Mouse (Mus musculus): ENCODE results near the gene Tmem102. TPM values are rescaled to one million over a fixed set of nuclear protein-coding genes. Genes with fewer than 3 reads are reported as not detected.

The Tmem102 gene
- polyA plus RNA-seq, 1 experiment from 2014 or later: 2.4 TPM

DNA sequence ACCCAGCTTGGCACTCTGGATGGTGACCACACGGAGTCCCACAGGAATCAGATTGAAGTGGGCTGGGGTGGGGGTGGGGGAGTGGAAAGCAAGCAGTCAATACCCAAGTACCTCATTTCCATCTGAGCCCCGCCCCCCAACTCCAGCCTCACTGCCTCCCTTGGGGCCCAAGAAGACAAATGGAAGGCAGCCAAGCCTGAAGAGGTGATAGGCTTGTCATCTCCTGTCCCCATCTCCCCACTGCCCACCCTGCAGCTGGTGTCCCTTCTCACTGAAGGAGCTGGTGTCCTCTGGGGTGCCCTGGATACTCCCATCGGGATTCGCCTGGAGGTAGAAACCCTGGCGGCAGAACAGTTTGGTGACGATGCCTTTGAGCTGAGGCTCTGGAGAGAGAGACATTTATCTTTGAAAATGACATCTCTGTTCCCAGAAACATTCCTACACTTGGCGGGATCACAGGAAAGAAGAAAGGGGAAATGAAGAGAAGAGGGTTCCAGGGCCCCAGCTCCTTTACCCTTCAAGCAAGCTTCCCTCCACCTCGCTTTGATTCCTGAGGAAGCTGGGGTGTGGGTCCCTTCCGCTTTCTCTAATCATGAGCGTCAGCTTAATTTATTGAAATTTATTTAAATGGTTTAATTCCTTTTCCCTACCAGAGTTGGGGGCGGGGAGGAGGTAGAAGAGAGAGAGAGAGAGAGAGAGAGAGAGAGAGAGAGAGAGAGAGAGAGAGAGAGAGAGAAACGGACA, 5.9 kb downstream of the Tmem102 start:
- H3K27ac ChIP-seq: peak overlapping the region; percentile 93
- peak overlapping the region; percentile 73; the same call in 1 of the 2 replicates for H3K9ac ChIP-seq
- no peak for ATAC-seq (ENCODE audit: low FRiP score)
- peak overlapping the region; percentile 90 for H3K4me2 ChIP-seq (replicated peaks)
- WGBS: 16% methylated on average over 12 of the region's 12 CpGs
- no peaks in the 10 kb centered on the region for H3K9me3 ChIP-seq (replicated peaks)
- no peaks in the 10 kb centered on the region for H3K36me3 ChIP-seq
- peaks cover 57% of the 10 kb centered on the region for H3K27me3 ChIP-seq
- H3K4me3 ChIP-seq: peak overlapping the region; percentile 53
- H3K4me1 ChIP-seq: peaks cover 64% of the 10 kb centered on the region

GRCm38 (mm10) chr11:69797924-69798323, 7.5 kb downstream of the Tmem102 start:
- ATAC-seq (ENCODE audit: low FRiP score): no peak
- Histone ChIP-seq H3K4me3 (no peak overlapping the region), H3K4me2 (replicated peaks) (no peak overlapping the region), H3K4me1 (peaks cover 48% of the 10 kb centered on the region), H3K9ac (no peak overlapping the region), H3K27ac (no peak overlapping the region), H3K27me3 (peaks cover 53% of the 10 kb centered on the region), H3K9me3 (replicated peaks) (no peaks in the 10 kb centered on the region), H3K36me3 (no peaks in the 10 kb centered on the region)
- WGBS: 76% methylated on average over 7 of the region's 7 CpGs

GRCm38 (mm10) chr11:69795983-69796435, 9.4 kb downstream of the Tmem102 start:
- H3K27me3 ChIP-seq: peaks cover 44% of the 10 kb centered on the region
- peak overlapping the region; percentile 55; the same call in 1 of the 2 replicates for H3K9ac ChIP-seq
- H3K36me3 ChIP-seq: no peaks in the 10 kb centered on the region
- ATAC-seq (ENCODE audit: low FRiP score): no peak
- peak overlapping the region; percentile 74 for H3K4me2 ChIP-seq (replicated peaks)
- peak overlapping the region; percentile 38 for H3K4me3 ChIP-seq
- no peak overlapping the region for H3K27ac ChIP-seq
- no peaks in the 10 kb centered on the region for H3K9me3 ChIP-seq (replicated peaks)
- 5% methylated on average over 13 of the region's 13 CpGs for WGBS
- H3K4me1 ChIP-seq: peaks cover 30% of the 10 kb centered on the region

DNA sequence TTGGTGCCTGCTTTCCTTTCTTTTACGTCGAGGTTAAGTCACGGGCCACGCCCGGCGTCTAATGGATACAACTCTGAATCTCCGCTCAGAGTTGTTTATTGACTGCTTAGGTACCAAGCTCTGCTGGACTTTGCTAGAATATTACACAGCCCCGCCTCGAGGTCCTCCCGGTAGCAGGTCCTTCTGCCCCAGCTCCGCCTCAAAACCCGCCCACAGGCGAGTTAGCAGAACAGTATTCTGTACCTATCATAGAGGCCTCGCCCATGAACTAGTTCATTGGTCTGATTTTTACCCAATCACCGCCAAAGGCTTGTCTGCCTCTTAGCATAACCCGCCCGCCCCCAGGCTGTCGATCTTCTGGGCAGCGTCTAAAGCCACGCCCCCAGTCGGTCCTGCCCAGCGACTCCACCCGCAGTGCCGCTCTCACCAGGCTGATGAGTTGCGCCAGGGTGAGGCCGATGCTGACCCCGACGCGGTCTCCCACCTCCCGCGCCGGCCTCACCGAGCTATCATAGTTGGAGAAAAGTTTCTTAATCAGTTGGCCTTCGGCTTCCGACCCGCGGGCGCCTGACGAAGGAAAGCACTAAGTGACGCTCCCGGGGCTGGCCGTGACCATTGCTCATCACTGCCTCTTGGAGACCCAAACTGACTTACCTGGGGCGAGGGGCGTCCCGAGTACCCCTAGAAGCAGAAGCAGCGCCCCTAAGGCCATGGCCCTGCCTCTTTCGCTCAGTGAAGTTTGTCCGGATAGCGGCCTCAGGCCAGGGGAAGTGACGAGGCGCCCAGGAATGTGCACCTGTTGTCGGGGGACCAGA, 10.0 kb downstream of the Tmem102 start, which contains the start of gene Chrnb1:
Gene Chrnb1, minus strand, starts transcription at position 776 of the 815 bp plus-strand sequence.
- Histone ChIP-seq H3K9me3 (replicated peaks) (no peaks in the 10 kb centered on the region), H3K4me2 (replicated peaks) (peak within 1 kb of the TSS; percentile 74), H3K4me1 (peaks cover 26% of the 10 kb centered on the region), H3K36me3 (no peaks in the 10 kb centered on the region), H3K27me3 (peaks cover 44% of the 10 kb centered on the region), H3K9ac (peak within 1 kb of the TSS; percentile 55), H3K27ac (no peak within 1 kb of the TSS), H3K4me3 (peak within 1 kb of the TSS; percentile 38)
- WGBS: 2% methylated on average over 52 of the region's 52 CpGs
- peak; percentile 91 for ATAC-seq (ENCODE audit: low FRiP score)

- no peak overlapping the region for H3K27ac ChIP-seq
- WGBS: 70% methylated on average over 5 of the region's 5 CpGs
- no peaks in the 10 kb centered on the region for H3K36me3 ChIP-seq
- peaks cover 44% of the 10 kb centered on the region for H3K27me3 ChIP-seq
- peaks cover 9% of the 10 kb centered on the region for H3K4me1 ChIP-seq
- H3K9me3 ChIP-seq (replicated peaks): no peaks in the 10 kb centered on the region
- no peak overlapping the region for H3K9ac ChIP-seq
- H3K4me2 ChIP-seq (replicated peaks): no peak overlapping the region
- H3K4me3 ChIP-seq: no peak overlapping the region
- ATAC-seq (ENCODE audit: low FRiP score): no peak
Observed at GRCm38 (mm10) chr11:69793429-69793828, 12.0 kb downstream of the Tmem102 start.

- no peaks in the 10 kb centered on the region for H3K36me3 ChIP-seq
- H3K9me3 ChIP-seq (replicated peaks): no peaks in the 10 kb centered on the region
- 75% methylated on average over 5 of the region's 5 CpGs for WGBS
- no peak overlapping the region for H3K27ac ChIP-seq
- no peak overlapping the region for H3K9ac ChIP-seq
- peaks cover 9% of the 10 kb centered on the region for H3K4me1 ChIP-seq
- H3K4me2 ChIP-seq (replicated peaks): no peak overlapping the region
- H3K27me3 ChIP-seq: peaks cover 27% of the 10 kb centered on the region
- H3K4me3 ChIP-seq: no peak overlapping the region
- ATAC-seq (ENCODE audit: low FRiP score): no peak
Observed at GRCm38 (mm10) chr11:69791420-69791819, 14.0 kb downstream of the Tmem102 start.

GRCm38 (mm10) chr11:69789431-69789830, 16.0 kb downstream of the Tmem102 start:
- no peak overlapping the region for H3K27ac ChIP-seq
- WGBS: 72% methylated on average over 5 of the region's 5 CpGs
- no peaks in the 10 kb centered on the region for H3K9me3 ChIP-seq (replicated peaks)
- no peak for ATAC-seq (ENCODE audit: low FRiP score)
- H3K27me3 ChIP-seq: peaks cover 19% of the 10 kb centered on the region; the same call in 1 of the 2 replicates
- H3K4me2 ChIP-seq (replicated peaks): no peak overlapping the region
- no peaks in the 10 kb centered on the region for H3K36me3 ChIP-seq
- no peak overlapping the region for H3K9ac ChIP-seq
- no peak overlapping the region for H3K4me3 ChIP-seq
- H3K4me1 ChIP-seq: no peaks in the 10 kb centered on the region

DNA sequence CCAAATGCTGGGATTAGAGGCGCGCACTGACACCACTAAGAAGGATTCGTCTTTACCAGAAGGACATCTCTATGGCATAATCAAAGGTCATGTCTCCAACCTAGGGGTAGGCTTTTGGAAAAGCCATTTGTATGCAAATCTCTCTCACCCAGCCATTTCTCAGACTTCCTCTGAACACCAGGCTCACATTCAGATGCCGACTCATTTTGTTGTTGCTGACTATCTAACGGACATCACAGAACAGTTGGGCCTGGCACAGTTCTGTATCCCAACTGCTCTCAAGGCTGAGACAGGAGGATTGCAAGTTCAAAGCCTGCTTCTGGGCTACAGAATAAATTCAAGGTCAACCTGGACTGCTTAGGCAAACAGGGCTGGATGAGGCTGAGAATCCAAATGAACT, 18.1 kb downstream of the Tmem102 start:
- no peaks in the 10 kb centered on the region for H3K9me3 ChIP-seq (replicated peaks)
- no peak overlapping the region for H3K27ac ChIP-seq
- WGBS: 81% methylated on average over 5 of the region's 5 CpGs
- H3K4me1 ChIP-seq: no peaks in the 10 kb centered on the region
- H3K4me2 ChIP-seq (replicated peaks): no peak overlapping the region
- no peak overlapping the region for H3K4me3 ChIP-seq
- 0 out of 2 replicates have a peak, but pooled peaks cover 5% of the 10 kb centered on the region for H3K27me3 ChIP-seq
- ATAC-seq (ENCODE audit: low FRiP score): no peak
- H3K9ac ChIP-seq: no peak overlapping the region
- no peaks in the 10 kb centered on the region for H3K36me3 ChIP-seq

DNA sequence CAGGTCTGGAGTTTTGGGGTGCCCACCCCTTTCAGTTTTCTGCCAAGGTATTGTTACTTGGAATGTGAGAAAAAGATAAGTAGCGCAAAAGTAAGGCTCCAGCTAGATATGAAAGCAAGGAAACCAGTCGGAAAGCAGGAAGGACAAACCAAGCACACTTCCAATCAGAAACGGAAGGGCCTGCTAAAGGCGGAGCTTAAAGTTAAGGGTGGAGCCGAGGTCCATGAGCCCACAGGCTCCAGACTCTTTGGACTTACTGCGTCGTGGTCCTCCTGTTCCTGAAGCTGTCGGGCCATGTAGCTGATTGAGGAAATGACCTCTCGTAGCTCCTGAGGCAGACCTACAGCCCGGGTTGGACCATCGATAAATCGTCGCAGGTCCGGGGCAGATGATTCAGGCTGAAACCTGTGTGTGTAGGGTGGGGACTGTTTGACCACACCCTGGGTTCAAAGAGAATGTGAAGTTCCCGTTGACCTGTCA, 20.6 kb downstream of the Tmem102 start:
- Histone ChIP-seq H3K4me1 (0 out of 2 replicates have a peak, but pooled peaks cover 4% of the 10 kb centered on the region), H3K27me3 (peaks cover 5% of the 10 kb centered on the region; the same call in 1 of the 2 replicates), H3K9me3 (replicated peaks) (no peaks in the 10 kb centered on the region), H3K4me3 (no peak overlapping the region), H3K9ac (no peak overlapping the region), H3K36me3 (no peaks in the 10 kb centered on the region), H3K4me2 (replicated peaks) (0 out of 2 replicates have a peak overlapping the region, but pooled peaks have one; percentile 13), H3K27ac (no peak overlapping the region)
- no peak for ATAC-seq (ENCODE audit: low FRiP score)
- WGBS: 49% methylated on average over 15 of the region's 15 CpGs

GRCm38 (mm10) chr11:69781828-69782227, 23.6 kb downstream of the Tmem102 start:
- no peak overlapping the region for H3K4me2 ChIP-seq (replicated peaks)
- no peaks in the 10 kb centered on the region for H3K36me3 ChIP-seq
- no peak overlapping the region for H3K27ac ChIP-seq
- WGBS: 35% methylated on average over 4 of the region's 4 CpGs
- H3K27me3 ChIP-seq: peaks cover 23% of the 10 kb centered on the region
- no peak overlapping the region for H3K9ac ChIP-seq
- H3K4me3 ChIP-seq: no peak overlapping the region
- 0 out of 2 replicates have a peak, but pooled peaks cover 7% of the 10 kb centered on the region for H3K4me1 ChIP-seq
- no peaks in the 10 kb centered on the region for H3K9me3 ChIP-seq (replicated peaks)
- no peak for ATAC-seq (ENCODE audit: low FRiP score)

DNA sequence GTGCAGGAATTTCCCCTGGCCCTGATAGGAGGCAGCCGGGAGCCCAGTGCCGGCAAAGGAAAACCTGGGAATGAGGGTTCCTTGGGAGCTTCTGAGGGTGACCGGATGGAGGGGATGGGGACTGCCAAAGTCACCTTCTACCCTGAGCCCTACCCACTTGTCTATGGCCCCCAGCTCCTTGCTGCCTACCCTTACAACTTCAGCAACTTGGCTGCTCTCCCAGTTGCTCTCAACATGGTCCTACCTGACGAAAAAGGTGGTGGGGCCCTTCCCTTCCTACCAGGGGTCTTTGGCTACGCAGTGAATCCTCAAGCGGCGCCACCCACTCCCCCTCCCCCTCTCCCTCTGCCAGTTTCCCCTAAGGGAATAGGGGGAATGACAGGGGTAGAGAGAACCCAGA, 26.4 kb downstream of the Tmem102 start:
- no peak overlapping the region for H3K27ac ChIP-seq
- H3K4me2 ChIP-seq (replicated peaks): no peak overlapping the region
- no peak overlapping the region for H3K4me3 ChIP-seq
- H3K9me3 ChIP-seq (replicated peaks): no peaks in the 10 kb centered on the region
- 63% methylated on average over 7 of the region's 7 CpGs for WGBS
- H3K36me3 ChIP-seq: peaks cover 11% of the 10 kb centered on the region; the same call in 1 of the 2 replicates
- peaks cover 10% of the 10 kb centered on the region; the same call in 1 of the 2 replicates for H3K4me1 ChIP-seq
- peaks cover 31% of the 10 kb centered on the region for H3K27me3 ChIP-seq
- no peak overlapping the region for H3K9ac ChIP-seq
- ATAC-seq (ENCODE audit: low FRiP score): no peak

Data from hindbrain, embryonic 12.5 days (tissue).